Mouse (Mus musculus): ENCODE data around the gene Kcnk1. TPM values are rescaled to one million over a fixed set of nuclear protein-coding genes. Genes with fewer than 3 reads are reported as not detected.
A peak's percentile ranks its signal among the peaks of the same experiment; 100 is the strongest.

The Kcnk1 gene
- polyA plus RNA-seq, 1 experiment from 2014 or later, result 65.6 TPM

DNA sequence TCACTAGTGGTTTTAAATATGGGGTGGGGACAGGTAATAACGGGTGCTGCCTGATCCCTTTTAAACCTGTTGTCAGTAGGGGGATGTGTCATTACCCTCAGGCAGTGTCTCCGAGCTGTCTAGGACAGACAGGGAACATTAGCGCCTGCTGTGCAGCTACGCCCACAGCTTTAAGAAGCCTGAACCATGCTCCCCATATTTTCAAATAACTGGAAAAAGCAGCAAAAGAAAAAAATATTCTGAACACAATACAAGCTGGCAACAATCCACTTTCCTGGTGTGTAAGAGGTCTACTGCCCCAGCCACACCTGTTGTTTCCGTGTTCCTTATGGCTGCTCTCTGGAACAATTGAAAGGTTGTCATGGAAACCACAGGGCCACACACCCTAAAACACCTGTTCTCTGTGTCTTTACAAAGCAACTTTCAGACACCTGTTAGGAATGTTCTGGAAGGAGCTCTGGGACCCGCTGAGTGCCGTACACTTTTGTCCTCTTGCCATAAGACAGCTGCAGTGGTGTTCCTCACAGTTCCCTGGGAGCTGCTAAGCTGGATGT is 4.9 kb downstream of the Kcnk1 start:
- no peaks in the 10 kb centered on the region for H3K36me3 ChIP-seq (ENCODE audit: control insufficient read depth, insufficient read depth, low read length)
- H3K4me2 ChIP-seq (replicated peaks; ENCODE audit: low read depth), result no peak overlapping the region; the same call in 1 of the 2 replicates
- peak; percentile 75; the same call in 1 of the 2 replicates for ATAC-seq (ENCODE audit: low FRiP score, low TSS enrichment)

GRCm38 (mm10) chr8:126003546-126003945 is 8.6 kb downstream of the Kcnk1 start:
- Histone ChIP-seq H3K36me3 (ENCODE audit: control insufficient read depth, insufficient read depth, low read length) (no peaks in the 10 kb centered on the region), H3K9ac (ENCODE audit: low read length) (no peak overlapping the region), H3K27me3 (ENCODE audit: control insufficient read depth, insufficient read depth, low read length) (no peaks in the 10 kb centered on the region), H3K9me3 (ENCODE audit: control insufficient read depth, low read length) (no peaks in the 10 kb centered on the region), H3K4me3 (ENCODE audit: low read depth, low read length) (no peak overlapping the region), H3K27ac (replicated peaks) (no peak overlapping the region), H3K4me2 (replicated peaks; ENCODE audit: low read depth) (no peak overlapping the region), H3K4me1 (replicated peaks; ENCODE audit: control insufficient read depth, insufficient read depth) (no peaks in the 10 kb centered on the region; the same call in 1 of the 2 replicates)
- TF ChIP-seq CTCF (IDR thresholded peaks at IDR 0.05; ENCODE audit: low read depth), result no peak
- no peak for TF ChIP-seq EP300 (optimal IDR thresholded peaks at IDR 0.05)
- ATAC-seq (ENCODE audit: low FRiP score, low TSS enrichment), result no peak
- 85% methylated on average over 6 of the region's 6 CpGs for WGBS
- peak; percentile 9 for DNase-seq (ENCODE audit: low spot score)

More for the DNA sequence above, 4.9 kb downstream of the Kcnk1 start:
- Histone ChIP-seq H3K4me3 (ENCODE audit: low read depth, low read length) (no peak overlapping the region), H3K4me1 (replicated peaks; ENCODE audit: control insufficient read depth, insufficient read depth) (no peaks in the 10 kb centered on the region), H3K9me3 (ENCODE audit: control insufficient read depth, low read length) (no peaks in the 10 kb centered on the region), H3K27me3 (ENCODE audit: control insufficient read depth, insufficient read depth, low read length) (no peaks in the 10 kb centered on the region; the same call in 1 of the 2 replicates), H3K9ac (ENCODE audit: low read length) (no peak overlapping the region), H3K27ac (replicated peaks) (peak overlapping the region; percentile 30; the same call in 1 of the 2 replicates)
- TF ChIP-seq EP300 (optimal IDR thresholded peaks at IDR 0.05), result no peak
- TF ChIP-seq CTCF (IDR thresholded peaks at IDR 0.05; ENCODE audit: low read depth), result no peak
- DNase-seq (ENCODE audit: low spot score), result peak; percentile 54
- WGBS, result 48% methylated on average over 7 of the region's 7 CpGs

- Histone ChIP-seq H3K36me3 (ENCODE audit: control insufficient read depth, insufficient read depth, low read length) (no peaks in the 10 kb centered on the region), H3K4me3 (ENCODE audit: low read depth, low read length) (no peak overlapping the region), H3K27ac (replicated peaks) (no peak overlapping the region), H3K27me3 (ENCODE audit: control insufficient read depth, insufficient read depth, low read length) (no peaks in the 10 kb centered on the region), H3K9ac (ENCODE audit: low read length) (no peak overlapping the region), H3K4me1 (replicated peaks; ENCODE audit: control insufficient read depth, insufficient read depth) (no peaks in the 10 kb centered on the region; the same call in 1 of the 2 replicates), H3K4me2 (replicated peaks; ENCODE audit: low read depth) (no peak overlapping the region), H3K9me3 (ENCODE audit: control insufficient read depth, low read length) (no peaks in the 10 kb centered on the region)
- DNase-seq (ENCODE audit: low spot score) (no peak), ATAC-seq (ENCODE audit: low FRiP score, low TSS enrichment) (no peak)
- TF ChIP-seq CTCF (IDR thresholded peaks at IDR 0.05; ENCODE audit: low read depth), result no peak
- no peak for TF ChIP-seq EP300 (optimal IDR thresholded peaks at IDR 0.05)
- 67% methylated on average over 7 of the region's 7 CpGs for WGBS
Measured at GRCm38 (mm10) chr8:126004953-126005352, 10.0 kb downstream of the Kcnk1 start.

GRCm38 (mm10) chr8:126006310-126006990 is 11.5 kb downstream of the Kcnk1 start:
- Histone ChIP-seq H3K4me3 (ENCODE audit: low read depth, low read length) (no peak overlapping the region), H3K27me3 (ENCODE audit: control insufficient read depth, insufficient read depth, low read length) (no peaks in the 10 kb centered on the region), H3K4me2 (replicated peaks; ENCODE audit: low read depth) (no peak overlapping the region), H3K4me1 (replicated peaks; ENCODE audit: control insufficient read depth, insufficient read depth) (no peaks in the 10 kb centered on the region; the same call in 1 of the 2 replicates), H3K9ac (ENCODE audit: low read length) (no peak overlapping the region), H3K9me3 (ENCODE audit: control insufficient read depth, low read length) (no peaks in the 10 kb centered on the region), H3K36me3 (ENCODE audit: control insufficient read depth, insufficient read depth, low read length) (no peaks in the 10 kb centered on the region), H3K27ac (replicated peaks) (no peak overlapping the region)
- DNase-seq (ENCODE audit: low spot score) (no peak), ATAC-seq (ENCODE audit: low FRiP score, low TSS enrichment) (no peak)
- 72% methylated on average over 11 of the region's 11 CpGs for WGBS
- TF ChIP-seq EP300 (optimal IDR thresholded peaks at IDR 0.05) (no peak), CTCF (IDR thresholded peaks at IDR 0.05; ENCODE audit: low read depth) (no peak)

- ATAC-seq (ENCODE audit: low FRiP score, low TSS enrichment), result peak; percentile 96
- 51% methylated on average over 19 of the region's 19 CpGs for WGBS
- H3K36me3 ChIP-seq (ENCODE audit: control insufficient read depth, insufficient read depth, low read length), result no peaks in the 10 kb centered on the region
- no peaks in the 10 kb centered on the region; the same call in 1 of the 2 replicates for H3K4me1 ChIP-seq (replicated peaks; ENCODE audit: control insufficient read depth, insufficient read depth)
- peak; percentile 90 for DNase-seq (ENCODE audit: low spot score)
- H3K4me2 ChIP-seq (replicated peaks; ENCODE audit: low read depth), result no peak overlapping the region
- no peak overlapping the region for H3K9ac ChIP-seq (ENCODE audit: low read length)
- H3K27ac ChIP-seq (replicated peaks), result peak overlapping the region; percentile 84
- no peaks in the 10 kb centered on the region for H3K27me3 ChIP-seq (ENCODE audit: control insufficient read depth, insufficient read depth, low read length)
- TF ChIP-seq EP300 (optimal IDR thresholded peaks at IDR 0.05), result no peak
- TF ChIP-seq CTCF (IDR thresholded peaks at IDR 0.05; ENCODE audit: low read depth), result no peak
- H3K4me3 ChIP-seq (ENCODE audit: low read depth, low read length), result no peak overlapping the region
- H3K9me3 ChIP-seq (ENCODE audit: control insufficient read depth, low read length), result no peaks in the 10 kb centered on the region
Measured at GRCm38 (mm10) chr8:126007538-126008330, 12.8 kb downstream of the Kcnk1 start.
